Mouse (Mus musculus) gastrocnemius, postnatal 36 days (tissue): ENCODE data around the gene Tysnd1. TPM values are rescaled to one million over a fixed set of nuclear protein-coding genes. Genes with fewer than 3 reads are reported as not detected.
A peak's percentile ranks its signal among the peaks of the same experiment; 100 is the strongest.

Experiments
- DNase-seq, 2 experiments: peaks; one replicate each; pipeline ENCODE4 v3.0.0; 2022
- intact Hi-C: fragments of 180-260 bp; cut with DNase I; formaldehyde crosslinking; loops from one replicate; pipeline ENCODE4 v1.15.1; 2025
- long read RNA-seq, 2 experiments: library from polyadenylated mRNA; stranded (forward); transcript quantifications; one replicate each; pipeline ENCODE4 v2.0.0; 2021
- total RNA-seq, 2 experiments: library from RNA; stranded (reverse); gene quantifications; 2 replicates each; pipeline ENCODE4 v1.2.3; 2021

Tysnd1 gene
- total RNA-seq: 10 to 100 TPM in 1 of 2 experiments, 1 to 10 TPM in 1; 10.0 to 10.7 TPM
- long read RNA-seq, experiment 1, transcript Tysnd1-201 (4 exons, 2,286 nt): major isoform, 13 of 15 reads
- long read RNA-seq, experiment 1, partial matches to known transcripts: 0 of 15 reads
- long read RNA-seq, experiment 1, other reads (novel, unspliced or antisense): 1 of 15 reads
- long read RNA-seq, experiment 2, transcript Tysnd1-201 (4 exons, 2,286 nt): major isoform, 36 of 39 reads
- long read RNA-seq, experiment 2, partial matches to known transcripts: 1 of 39 reads
- long read RNA-seq, experiment 2, other reads (novel, unspliced or antisense): 2 of 39 reads

- intact Hi-C loops: no loop called here
- DNase-seq: peak; percentile 89 to 96
Measured at GRCm38 (mm10) chr10:61694870-61695670, at the start of gene Tysnd1. Gene Tysnd1 (plus strand): TSS chr10:61695514.

- no peak for DNase-seq
- intact Hi-C loops: loop anchor here (5.0 kb wide), 1 partner anchor 174 kb away; no protein-coding TSS in a partner anchor
Measured at GRCm38 (mm10) chr10:61646557-61646956, 48.8 kb upstream of the Tysnd1 start.

- peak; percentile 75 to 80 for DNase-seq
- intact Hi-C loops: loop anchor here (5.0 kb wide), 1 partner anchor 176 kb away; no protein-coding TSS in a partner anchor
Measured at GRCm38 (mm10) chr10:61647790-61648736, 47.3 kb upstream of the Tysnd1 start, which contains the start of gene Ppa1. Gene Ppa1 (plus strand): TSS chr10:61648552.

- no peak for DNase-seq
Measured at GRCm38 (mm10) chr10:61648737-61649645, 46.3 kb upstream of the Tysnd1 start.

GRCm38 (mm10) chr10:61654105-61654504, 41.2 kb upstream of the Tysnd1 start:
- intact Hi-C loops: loop anchor here (10.0 kb wide), 1 partner anchor 159 kb away; no protein-coding TSS in a partner anchor
- DNase-seq: no peak

More at GRCm38 (mm10) chr10:61648737-61649645, 46.3 kb upstream of the Tysnd1 start:
- intact Hi-C loops: loop anchor here (5.0 kb wide), 1 partner anchor 177 kb away; no protein-coding TSS in a partner anchor

GRCm38 (mm10) chr10:61654691-61655090, 40.6 kb upstream of the Tysnd1 start:
- no peak for DNase-seq
- intact Hi-C loops: loop anchor here (10.0 kb wide), 1 partner anchor 160 kb away; no protein-coding TSS in a partner anchor

- no peak for DNase-seq
- intact Hi-C loops: loop anchor here (10.0 kb wide), 1 partner anchor 160 kb away; no protein-coding TSS in a partner anchor
Measured at GRCm38 (mm10) chr10:61655188-61655587, 40.1 kb upstream of the Tysnd1 start.

GRCm38 (mm10) chr10:61656928-61657882, 38.1 kb upstream of the Tysnd1 start:
- intact Hi-C loops: loop anchor here (10.0 kb wide), 1 partner anchor 162 kb away; no protein-coding TSS in a partner anchor
- no peak for DNase-seq

- DNase-seq: no peak
- intact Hi-C loops: loop anchor here (1.0 to 10.0 kb wide), 2 partner anchors 52 to 163 kb away; no protein-coding TSS in a partner anchor
Measured at GRCm38 (mm10) chr10:61657985-61658384, 37.3 kb upstream of the Tysnd1 start.

- intact Hi-C loops: no loop called here
- DNase-seq: no peak
Measured at GRCm38 (mm10) chr10:61661887-61662286, 33.4 kb upstream of the Tysnd1 start.

GRCm38 (mm10) chr10:61662391-61662988, 32.8 kb upstream of the Tysnd1 start:
- intact Hi-C loops: no loop called here
- DNase-seq: no peak

GRCm38 (mm10) chr10:61665111-61665510, 30.2 kb upstream of the Tysnd1 start:
- DNase-seq: no peak
- intact Hi-C loops: no loop called here

GRCm38 (mm10) chr10:61665651-61666050, 29.7 kb upstream of the Tysnd1 start:
- DNase-seq: no peak
- intact Hi-C loops: no loop called here

GRCm38 (mm10) chr10:61669289-61669688, 26.0 kb upstream of the Tysnd1 start:
- intact Hi-C loops: no loop called here

GRCm38 (mm10) chr10:61669896-61670295, 25.4 kb upstream of the Tysnd1 start:
- DNase-seq: no peak
- intact Hi-C loops: loop anchor here (5.0 kb wide), 1 partner anchor 62 kb away; no protein-coding TSS in a partner anchor

More at GRCm38 (mm10) chr10:61669289-61669688, 26.0 kb upstream of the Tysnd1 start:
- DNase-seq: no peak

GRCm38 (mm10) chr10:61670758-61671157, 24.6 kb upstream of the Tysnd1 start:
- no peak for DNase-seq
- intact Hi-C loops: loop anchor here (5.0 kb wide), 1 partner anchor 62 kb away; no protein-coding TSS in a partner anchor

- DNase-seq: no peak
- intact Hi-C loops: no loop called here
Measured at GRCm38 (mm10) chr10:61675935-61676334, 19.4 kb upstream of the Tysnd1 start.
